Mouse (Mus musculus) right cerebral cortex, postnatal 10 days (tissue): ENCODE measurements around the gene Rad23b.
"Not testable (repeated sequence)": the region's sequence is repeated elsewhere in the genome, so short reads cannot be mapped to it uniquely, and the experiment has no call there.

ENCODE experiments used
- DNase-seq, 2 experiments: peaks; one replicate each; pipeline ENCODE4 v3.0.0; 2021; ENCODE audit warnings: low spot score in 2 of 2

The Rad23b gene

GRCm38 (mm10) chr4:55349452-55350218 is at the start of gene Rad23b:
Gene Rad23b (plus strand): TSS chr4:55350043.
- peak; percentile 100 for DNase-seq

- DNase-seq, result no peak
Measured at GRCm38 (mm10) chr4:55304121-55304520, 45.7 kb upstream of the Rad23b start.

DNA sequence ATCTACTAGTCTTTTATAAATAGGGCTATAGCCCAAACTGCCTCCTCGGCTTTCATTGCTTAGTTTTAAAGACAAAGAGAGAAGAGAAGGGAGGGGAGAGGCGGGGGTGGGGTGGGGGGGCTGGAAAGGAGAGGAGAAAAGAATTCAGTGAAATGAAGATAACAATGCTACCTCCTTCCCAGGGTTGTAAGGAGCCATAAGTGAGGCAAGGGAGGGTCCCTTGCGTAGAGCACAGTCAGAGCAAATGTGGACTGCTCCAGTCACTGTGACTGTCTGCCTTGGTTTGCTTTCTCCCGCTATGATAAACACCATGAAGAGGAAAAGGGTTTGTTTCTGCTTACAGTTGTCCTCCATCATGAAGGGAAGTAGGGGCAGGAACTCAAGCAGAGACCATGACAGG is 43.2 kb upstream of the Rad23b start:
- DNase-seq, result no peak

DNA sequence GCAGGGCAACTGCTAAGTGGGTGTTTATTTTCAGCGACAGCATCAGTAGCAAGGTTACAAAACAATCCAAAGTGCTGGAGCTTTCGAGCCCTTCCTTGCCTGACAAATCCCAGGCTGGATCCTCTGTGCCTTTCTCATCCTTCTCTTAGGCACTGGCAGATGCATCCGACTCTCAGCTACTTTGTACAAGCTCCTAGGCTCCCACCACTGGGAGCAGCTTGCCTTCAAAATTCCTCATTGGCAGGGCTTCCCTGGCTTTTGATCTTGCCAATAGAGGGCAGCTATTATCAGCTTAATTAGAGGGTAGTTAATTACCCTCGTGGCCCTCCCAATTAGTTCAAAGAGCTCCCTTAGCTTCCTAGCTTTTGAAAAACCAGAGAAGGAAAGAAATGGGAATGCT is 33.1 kb upstream of the Rad23b start:
- peak in 1 of 2 experiments; percentile 33 for DNase-seq

- DNase-seq, result not testable (repeated sequence)
Measured at GRCm38 (mm10) chr4:55318350-55318749, 31.5 kb upstream of the Rad23b start.

DNA sequence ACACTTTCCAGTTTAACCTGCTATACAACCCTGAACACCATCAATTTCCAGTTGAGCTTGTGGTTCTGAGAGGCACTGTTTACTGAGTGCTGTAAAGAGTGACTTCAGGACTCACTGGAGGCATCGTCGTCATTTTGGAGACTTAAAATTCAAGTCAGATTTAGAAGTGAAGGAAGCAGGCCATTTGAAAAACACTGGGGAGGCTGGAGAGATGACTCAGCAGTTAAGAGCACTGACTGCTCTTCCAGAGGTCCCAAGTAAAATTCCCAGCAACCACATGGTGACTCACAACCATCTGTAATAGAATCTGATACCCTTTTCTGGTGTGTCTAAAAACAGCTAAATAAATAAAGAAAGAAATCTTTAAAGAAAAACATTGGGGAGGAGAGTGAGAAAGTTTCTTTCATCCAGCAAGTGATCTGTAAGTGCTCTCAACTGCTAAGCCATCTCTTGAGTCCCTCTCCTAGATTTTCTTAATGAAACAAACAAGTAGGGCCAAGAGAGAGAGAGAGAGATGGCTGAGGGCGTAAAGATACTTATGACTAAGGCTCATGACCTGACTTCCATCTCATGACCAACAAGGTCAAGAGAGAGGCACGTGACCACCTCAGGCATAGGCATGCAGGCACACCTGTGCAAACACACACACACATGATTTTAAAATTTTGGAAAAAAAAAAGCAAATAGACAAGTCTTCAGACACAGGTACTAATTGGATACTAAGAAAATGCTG is 23.9 kb upstream of the Rad23b start:
- DNase-seq, result no peak

- no peak for DNase-seq
Measured at GRCm38 (mm10) chr4:55327508-55327907, 22.3 kb upstream of the Rad23b start.

DNA sequence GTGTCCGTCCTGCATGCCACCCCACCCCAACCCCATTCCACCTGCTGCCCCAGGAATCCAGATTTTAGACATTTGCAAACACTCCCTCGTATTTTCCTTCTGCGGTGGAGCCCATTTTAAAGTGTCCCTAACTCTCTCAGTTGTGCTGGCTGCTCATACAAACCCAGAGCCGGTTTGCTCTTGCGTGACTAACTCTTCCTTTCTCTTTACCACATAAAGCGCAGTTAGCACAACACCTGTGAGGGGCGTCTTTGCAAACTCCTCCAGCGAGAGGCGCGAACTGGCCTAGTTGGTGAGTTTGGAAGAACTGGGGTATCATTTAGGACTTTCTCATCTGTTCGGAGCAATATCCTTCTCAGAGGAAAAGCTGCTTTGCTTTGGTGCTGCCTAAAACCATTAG is 21.4 kb upstream of the Rad23b start:
- no peak for DNase-seq

DNA sequence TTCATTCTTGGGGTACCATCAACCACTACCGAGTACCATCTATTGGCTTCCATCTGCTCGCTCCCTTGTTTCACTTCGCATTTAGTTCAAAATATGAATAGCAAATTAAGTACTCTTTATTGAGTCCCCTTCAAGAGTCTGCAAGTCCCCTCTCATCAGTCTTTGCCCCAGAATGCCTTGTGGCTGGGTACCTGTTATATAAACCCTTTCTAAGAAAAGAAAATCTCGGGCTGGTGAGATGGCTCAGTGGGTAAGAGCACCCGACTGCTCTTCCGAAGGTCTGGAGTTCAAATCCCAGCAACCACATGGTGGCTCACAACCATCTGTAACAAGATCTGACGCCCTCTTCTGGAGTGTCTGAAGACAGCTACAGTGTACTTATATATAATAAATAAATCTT is 20.9 kb upstream of the Rad23b start:
- DNase-seq, result not testable (repeated sequence)

- DNase-seq, result no peak
Measured at GRCm38 (mm10) chr4:55329621-55330346, 20.1 kb upstream of the Rad23b start.

- DNase-seq, result no peak
Measured at GRCm38 (mm10) chr4:55335030-55335770, 14.6 kb upstream of the Rad23b start.

GRCm38 (mm10) chr4:55338905-55339304 is 10.9 kb upstream of the Rad23b start:
- no peak for DNase-seq

DNA sequence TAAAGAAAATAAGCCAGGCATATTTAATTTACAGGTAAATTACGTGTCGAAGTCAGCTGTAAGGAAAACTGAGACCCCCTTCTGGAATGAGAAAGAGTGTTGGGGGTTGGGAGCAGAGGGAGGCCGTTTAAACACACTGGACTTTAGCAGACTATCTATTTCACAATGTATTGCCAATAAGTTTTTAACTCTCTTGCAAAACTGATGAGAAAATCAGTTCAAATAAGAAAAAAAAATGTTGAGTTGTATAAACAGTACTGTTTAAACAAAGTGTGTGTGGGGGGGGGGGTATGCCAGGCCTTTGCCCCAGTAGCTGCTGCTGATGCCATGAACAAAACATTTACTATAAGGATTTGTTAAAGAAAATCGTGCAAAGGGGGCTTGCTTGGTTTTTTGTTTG is 10.5 kb upstream of the Rad23b start:
- DNase-seq, result no peak

- no peak for DNase-seq
Measured at GRCm38 (mm10) chr4:55341797-55342196, 8.0 kb upstream of the Rad23b start.

GRCm38 (mm10) chr4:55342602-55343001 is 7.2 kb upstream of the Rad23b start:
- no peak for DNase-seq

DNA sequence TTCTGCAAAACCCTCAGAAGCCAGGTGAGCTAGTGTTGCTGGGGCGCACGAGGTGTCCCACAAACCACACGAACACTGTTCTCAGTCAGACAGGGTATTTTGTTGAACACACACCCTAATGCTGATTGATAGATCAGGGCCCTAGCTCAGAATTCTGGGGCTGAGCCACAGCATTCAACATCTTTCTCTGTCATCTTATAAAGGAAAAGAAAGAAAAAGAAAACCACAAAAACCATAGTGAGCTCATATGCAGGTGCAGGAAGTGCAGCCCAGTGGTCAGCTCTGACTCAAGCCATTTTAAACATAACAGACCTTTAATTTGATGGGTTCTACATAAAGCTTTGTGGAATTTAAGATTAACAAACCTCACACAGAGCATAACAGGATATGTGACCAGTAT is 6.6 kb upstream of the Rad23b start:
- DNase-seq, result no peak

GRCm38 (mm10) chr4:55348759-55349451 is 938 bp upstream of the Rad23b start:
- DNase-seq, result no peak

DNA sequence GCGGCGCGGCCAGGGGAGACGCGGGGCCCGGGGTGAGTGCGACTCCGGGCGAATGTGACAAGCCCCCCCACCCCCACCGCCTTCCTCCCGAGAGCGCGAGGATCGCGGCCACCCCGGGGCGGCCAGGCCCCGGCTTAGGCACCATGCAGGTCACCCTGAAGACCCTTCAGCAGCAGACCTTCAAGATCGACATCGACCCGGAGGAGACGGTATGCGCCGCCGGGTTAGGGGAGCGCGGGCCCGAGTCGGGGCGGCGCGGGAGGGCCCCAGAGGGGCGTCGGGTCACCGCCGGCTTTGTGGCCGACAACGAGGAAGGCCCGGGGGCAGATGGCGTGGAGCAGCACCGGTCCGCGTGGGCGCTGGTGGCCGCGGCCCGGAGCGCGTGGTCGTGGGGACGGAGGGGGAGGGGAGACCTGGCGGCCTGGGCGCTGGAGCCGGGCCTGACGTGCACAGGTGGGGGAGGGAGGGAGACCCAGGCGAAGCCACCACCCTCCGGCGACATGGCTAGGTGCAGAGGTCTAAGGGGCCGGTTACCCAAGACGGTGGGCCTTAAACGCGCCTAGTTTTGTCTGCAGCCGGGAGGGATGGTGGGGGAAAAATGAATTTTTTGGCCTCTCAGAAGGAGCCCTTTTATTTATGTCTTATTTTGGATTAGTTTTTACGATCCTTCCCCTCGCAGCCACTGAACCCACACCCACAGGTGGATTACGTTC is 532 bp downstream of the Rad23b start:
- DNase-seq, result peak; percentile 57 to 63

DNA sequence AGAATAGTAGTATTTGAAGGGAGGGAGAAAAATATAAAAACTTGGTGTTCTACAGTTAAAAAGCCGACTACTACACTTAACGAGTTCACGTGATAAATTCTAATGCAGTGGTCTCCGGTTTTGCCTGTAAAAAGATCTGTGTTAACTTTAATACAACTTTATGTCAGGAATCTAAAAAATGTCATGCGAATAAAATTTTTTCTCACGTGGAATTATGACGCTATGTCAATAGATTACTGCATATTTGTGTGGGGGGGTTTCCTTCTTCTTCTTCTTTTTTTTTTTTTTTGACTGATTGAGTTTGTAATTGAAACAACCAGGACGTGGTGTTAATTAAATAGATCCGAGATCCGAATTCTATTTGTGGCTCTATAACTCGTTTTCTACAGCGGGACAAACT is 1.2 kb downstream of the Rad23b start:
- DNase-seq, result no peak

GRCm38 (mm10) chr4:55351860-55352259 is 2.0 kb downstream of the Rad23b start:
- no peak for DNase-seq

DNA sequence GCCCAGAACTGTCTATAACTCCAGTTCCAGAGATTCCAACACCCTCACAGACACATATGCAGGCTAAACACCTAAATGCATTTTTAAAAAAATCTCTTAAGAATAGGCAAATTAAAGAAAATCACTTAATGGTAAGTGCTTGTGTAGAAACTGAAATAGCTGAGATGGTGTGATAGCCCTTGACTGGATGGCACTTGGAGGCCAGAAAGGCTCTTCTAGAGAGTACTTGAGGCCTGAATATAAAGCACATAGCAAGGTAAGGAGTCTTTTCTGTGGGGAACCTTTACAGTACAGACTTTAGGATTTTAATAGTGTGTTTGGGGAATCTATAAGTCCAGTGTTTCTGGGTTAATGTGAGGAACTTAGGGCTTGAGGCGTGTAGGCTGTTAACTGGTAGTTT is 4.2 kb downstream of the Rad23b start:
- DNase-seq, result no peak
